Mouse (Mus musculus) kidney, embryonic 14.5 days (tissue): ENCODE measurements around the gene Polr2b. TPM values are rescaled to one million over a fixed set of nuclear protein-coding genes. Genes with fewer than 3 reads are reported as not detected.

Experiments
- ATAC-seq: fragments of 200-750 bp; cut with Nextera tagmentation; 2 replicates; pipeline ENCODE4 v1.8.0; 2017; ENCODE audit warnings: moderate number of reproducible peaks, mild to moderate bottlenecking, moderate TSS enrichment, moderate library complexity; ENCODE audit not compliant: low FRiP score, low TSS enrichment
- H3K27ac ChIP-seq: fragments of 300-500 bp; sonication (generic); 2 replicates; pipeline ENCODE4 v1.5.1; 2014; ENCODE audit warnings: low read depth, mild to moderate bottlenecking, low read length, moderate library complexity, mixed read lengths
- H3K27me3 ChIP-seq: fragments of 300-500 bp; sonication (generic); 2 replicates; pipeline ENCODE4 v1.6.1; 2014; ENCODE audit warnings: mild to moderate bottlenecking, low read length; ENCODE audit not compliant: control insufficient read depth, insufficient read depth
- H3K36me3 ChIP-seq: fragments of 300-500 bp; sonication (generic); 2 replicates; pipeline ENCODE4 v1.6.1; 2014; ENCODE audit warnings: low read length, mixed read lengths; ENCODE audit not compliant: control insufficient read depth, insufficient read depth
- H3K4me1 ChIP-seq: fragments of 300-500 bp; sonication (generic); 2 replicates; pipeline ENCODE4 v1.6.1; 2014; ENCODE audit warnings: low read length, mixed read lengths; ENCODE audit not compliant: control insufficient read depth, insufficient read depth
- H3K4me2 ChIP-seq: fragments of 300-500 bp; sonication (generic); replicated peaks from 2 replicates; pipeline ENCODE4 v1.6.1; 2014; ENCODE audit warnings: low read depth, mild to moderate bottlenecking, low read length
- H3K4me3 ChIP-seq: fragments of 300-500 bp; sonication (generic); 2 replicates; pipeline ENCODE4 v1.5.1; 2014; ENCODE audit warnings: mild to moderate bottlenecking, low read length
- H3K9ac ChIP-seq: fragments of 300-500 bp; sonication (generic); 2 replicates; pipeline ENCODE4 v1.6.1; 2014; ENCODE audit warnings: low read depth, mild to moderate bottlenecking, low read length, moderate library complexity
- H3K9me3 ChIP-seq: fragments of 300-500 bp; sonication (generic); 2 replicates; pipeline ENCODE4 v1.6.1; 2016; ENCODE audit warnings: low read length; ENCODE audit not compliant: control insufficient read depth
- WGBS: fragments of 180-500 bp; shearing (Covaris S2); extraction: QIAGEN DNeasy Blood & Tissue Kit; methylation state at CpG from one replicate; pipeline ENCODE4 v1.1.7; 2014; 5-methylcytosine and 5-hydroxymethylcytosine counted together
- polyA plus RNA-seq: library from polyadenylated mRNA; unstranded; fragments of >200 nt; fragmentation: Nextera tagmentation; extraction: Ambion mirVana; gene quantifications from 2 replicates; pipeline ENCODE4 v1.2.1, GENCODE M21; 2014

Gene Polr2b
- polyA plus RNA-seq, 1 experiment from 2014 or later, result 77.5 TPM

GRCm38 (mm10) chr5:77385900-77386595, 76.1 kb downstream of the Polr2b start:
- WGBS, result 77% methylated on average over 6 of the region's 6 CpGs
- Histone ChIP-seq H3K27me3 (no peaks in the 10 kb centered on the region), H3K36me3 (no peaks in the 10 kb centered on the region), H3K4me3 (no peak overlapping the region), H3K4me1 (peaks cover 47% of the 10 kb centered on the region), H3K27ac (no peak overlapping the region; the same call in 1 of the 2 replicates), H3K4me2 (no peak overlapping the region), H3K9me3 (no peaks in the 10 kb centered on the region), H3K9ac (no peak overlapping the region)
- no peak for ATAC-seq

GRCm38 (mm10) chr5:77386596-77387413, 76.9 kb downstream of the Polr2b start:
- no peak overlapping the region for H3K4me3 ChIP-seq
- H3K27ac ChIP-seq, result peak overlapping the region; percentile 33; the same call in 1 of the 2 replicates
- ATAC-seq, result peak; percentile 40; the same call in 1 of the 2 replicates
- H3K4me1 ChIP-seq, result peaks cover 45% of the 10 kb centered on the region
- no peaks in the 10 kb centered on the region for H3K27me3 ChIP-seq
- H3K9me3 ChIP-seq, result no peaks in the 10 kb centered on the region
- 61% methylated on average over 10 of the region's 10 CpGs for WGBS
- H3K4me2 ChIP-seq, result no peak overlapping the region
- H3K9ac ChIP-seq, result no peak overlapping the region
- no peaks in the 10 kb centered on the region for H3K36me3 ChIP-seq

- no peaks in the 10 kb centered on the region for H3K27me3 ChIP-seq
- 38% methylated on average over 8 of the region's 8 CpGs for WGBS
- peak overlapping the region; percentile 62 for H3K27ac ChIP-seq
- H3K9me3 ChIP-seq, result no peaks in the 10 kb centered on the region
- no peak overlapping the region for H3K4me3 ChIP-seq
- peak; percentile 21; the same call in 1 of the 2 replicates for ATAC-seq
- no peak overlapping the region for H3K4me2 ChIP-seq
- no peak overlapping the region for H3K9ac ChIP-seq
- H3K36me3 ChIP-seq, result no peaks in the 10 kb centered on the region
- H3K4me1 ChIP-seq, result peaks cover 45% of the 10 kb centered on the region
These were observed 77.4 kb downstream of the Polr2b start for GRCm38 (mm10) chr5:77387414-77387704.

GRCm38 (mm10) chr5:77388359-77388758, 78.4 kb downstream of the Polr2b start:
- 89% methylated on average over 6 of the region's 6 CpGs for WGBS
- no peak overlapping the region; the same call in 1 of the 2 replicates for H3K27ac ChIP-seq
- H3K4me1 ChIP-seq, result peaks cover 43% of the 10 kb centered on the region
- H3K27me3 ChIP-seq, result no peaks in the 10 kb centered on the region
- H3K36me3 ChIP-seq, result no peaks in the 10 kb centered on the region
- no peak for ATAC-seq
- H3K4me3 ChIP-seq, result no peak overlapping the region
- H3K4me2 ChIP-seq, result no peak overlapping the region
- H3K9ac ChIP-seq, result no peak overlapping the region
- no peaks in the 10 kb centered on the region for H3K9me3 ChIP-seq

GRCm38 (mm10) chr5:77390272-77390671, 80.3 kb downstream of the Polr2b start:
- Histone ChIP-seq H3K27me3 (no peaks in the 10 kb centered on the region), H3K27ac (no peak overlapping the region), H3K4me1 (peaks cover 29% of the 10 kb centered on the region; the same call in 1 of the 2 replicates), H3K9me3 (no peaks in the 10 kb centered on the region), H3K4me2 (no peak overlapping the region), H3K36me3 (no peaks in the 10 kb centered on the region), H3K4me3 (no peak overlapping the region), H3K9ac (no peak overlapping the region)
- no peak for ATAC-seq
- WGBS, result 73% methylated on average over 2 of the region's 2 CpGs

GRCm38 (mm10) chr5:77393094-77393619, 83.2 kb downstream of the Polr2b start:
- H3K36me3 ChIP-seq, result no peaks in the 10 kb centered on the region
- no peak overlapping the region for H3K27ac ChIP-seq
- ATAC-seq, result no peak
- no peaks in the 10 kb centered on the region for H3K27me3 ChIP-seq
- no peak overlapping the region for H3K4me3 ChIP-seq
- peaks cover 5% of the 10 kb centered on the region; the same call in 1 of the 2 replicates for H3K4me1 ChIP-seq
- no peak overlapping the region for H3K9ac ChIP-seq
- H3K4me2 ChIP-seq, result no peak overlapping the region
- WGBS, result 81% methylated on average over 10 of the region's 10 CpGs
- H3K9me3 ChIP-seq, result no peaks in the 10 kb centered on the region

GRCm38 (mm10) chr5:77393990-77394618, 84.2 kb downstream of the Polr2b start:
- no peak overlapping the region for H3K4me3 ChIP-seq
- no peak overlapping the region for H3K4me2 ChIP-seq
- H3K27ac ChIP-seq, result no peak overlapping the region
- H3K9ac ChIP-seq, result no peak overlapping the region; the same call in 1 of the 2 replicates
- WGBS, result 74% methylated on average over 9 of the region's 9 CpGs
- H3K36me3 ChIP-seq, result no peaks in the 10 kb centered on the region
- no peaks in the 10 kb centered on the region for H3K9me3 ChIP-seq
- H3K27me3 ChIP-seq, result no peaks in the 10 kb centered on the region
- peak; percentile 39; the same call in 1 of the 2 replicates for ATAC-seq
- 0 out of 2 replicates have a peak, but pooled peaks cover 12% of the 10 kb centered on the region for H3K4me1 ChIP-seq

- no peaks in the 10 kb centered on the region for H3K27me3 ChIP-seq
- H3K9ac ChIP-seq, result no peak overlapping the region
- no peak overlapping the region for H3K4me2 ChIP-seq
- peak overlapping the region; percentile 39 for H3K27ac ChIP-seq
- no peaks in the 10 kb centered on the region for H3K36me3 ChIP-seq
- no peaks in the 10 kb centered on the region for H3K9me3 ChIP-seq
- peaks cover 30% of the 10 kb centered on the region; the same call in 1 of the 2 replicates for H3K4me1 ChIP-seq
- no peak for ATAC-seq
- WGBS, result 74% methylated on average over 14 of the region's 14 CpGs
- no peak overlapping the region for H3K4me3 ChIP-seq
These were observed 88.5 kb downstream of the Polr2b start for GRCm38 (mm10) chr5:77398285-77399057.
